ENCODE assay signal across 34 mouse cellular contexts in the genomic region with DNA sequence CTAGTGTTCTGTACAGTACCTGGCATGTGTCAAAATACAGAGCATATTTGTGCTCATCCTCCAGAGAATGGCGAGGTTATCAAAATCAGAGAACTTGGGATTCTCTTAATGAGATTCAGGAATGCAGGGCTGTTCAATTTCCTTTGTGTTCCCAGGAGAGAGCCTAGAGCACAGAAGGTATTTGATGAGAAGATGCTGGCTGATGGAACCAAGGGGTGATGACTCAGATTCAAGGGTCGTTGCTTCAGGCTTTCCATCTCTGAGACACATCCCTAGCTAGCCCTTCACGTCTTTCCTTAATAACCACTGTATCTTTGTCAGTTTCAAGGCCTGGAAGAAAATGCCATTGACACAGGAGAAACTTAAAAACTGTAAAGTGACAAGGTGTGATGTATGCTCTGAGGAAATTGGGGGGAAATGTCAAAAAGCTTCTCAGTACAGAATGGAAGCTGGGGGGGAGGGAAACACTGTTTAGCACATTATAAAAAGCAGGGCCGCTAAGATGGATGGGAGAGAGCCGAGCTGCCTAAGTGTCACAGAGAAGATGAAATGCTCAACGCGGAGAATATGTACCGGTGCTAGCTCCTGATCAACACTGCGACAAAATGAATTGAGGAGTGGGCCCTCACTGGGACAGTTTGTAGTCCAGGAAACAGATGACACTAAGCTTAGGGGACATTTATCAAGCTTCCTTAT. TPM values are rescaled to one million over a fixed set of nuclear protein-coding genes. Genes with fewer than 3 reads are reported as not detected.
DNase-seq lines count a peak whose midpoint lies in the region; ATAC-seq and TF ChIP-seq lines count a peak whose summit lies in the region.
"Had no signal": no experiment of that assay in that cellular context is flagged by ENCODE, and none has a peak within 500 bp of the region (broad histone marks: within the 10 kb centered on the region; RNA-seq: fewer than 3 reads in every experiment).

No protein-coding gene starts in this region.

- CTCF ChIA-PET in Patski (lab: Charles Lee): interaction anchor here (1.0 to 2.6 kb wide), 8 partner anchors 8 to 118 kb away, joined by 3 to 13 read pairs (median 4); no protein-coding TSS in a partner anchor

- H3K9me3 ChIP-seq in forebrain, postnatal 0 days (ENCODE audit: low read length): no peaks in the 10 kb centered on the region
- no peaks in the 10 kb centered on the region for H3K9me3 ChIP-seq in forebrain, embryonic 11.5 days (ENCODE audit: control insufficient read depth, low read length)
- H3K9me3 ChIP-seq in hindbrain, embryonic 16.5 days (ENCODE audit: control insufficient read depth, low read length): no peaks in the 10 kb centered on the region
- H3K9me3 ChIP-seq: G1E; heart, embryonic 13.5 days; intestine, embryonic 15.5 days; limb, embryonic 10.5 days; limb, embryonic 15.5 days; liver, embryonic 13.5 days; megakaryocyte, embryonic 14.5 days; midbrain, embryonic 15.5 days; neural tube, embryonic 13.5 days had no signal

- in situ Hi-C loops in Patski (cut with MboI; ENCODE audit: low pct_unique_long_range_greater_than_20kb): no loop called here

- no peaks in the 10 kb centered on the region for H3K27me3 ChIP-seq in forebrain, postnatal 0 days (ENCODE audit: insufficient read depth, low read length)
- H3K27me3 ChIP-seq in forebrain, embryonic 11.5 days (ENCODE audit: control insufficient read depth, insufficient read depth, low read length): no peaks in the 10 kb centered on the region
- H3K27me3 ChIP-seq in Patski: no peaks in the 10 kb centered on the region
- H3K27me3 ChIP-seq in hindbrain, embryonic 16.5 days (replicated peaks; ENCODE audit: control insufficient read depth, insufficient read depth, low read length): no peaks in the 10 kb centered on the region
- H3K27me3 ChIP-seq: heart, embryonic 13.5 days; intestine, embryonic 15.5 days; limb, embryonic 15.5 days; liver, embryonic 13.5 days; megakaryocyte, embryonic 14.5 days; midbrain, embryonic 15.5 days; neural tube, embryonic 13.5 days had no signal

- H3K4me1 ChIP-seq in forebrain, postnatal 0 days (ENCODE audit: insufficient read depth): no peaks in the 10 kb centered on the region
- no peaks in the 10 kb centered on the region for H3K4me1 ChIP-seq in forebrain, embryonic 11.5 days (replicated peaks; ENCODE audit: control insufficient read depth, insufficient read depth, low read length)
- H3K4me1 ChIP-seq in hindbrain, embryonic 16.5 days (ENCODE audit: control insufficient read depth, insufficient read depth, low read depth, low read length): no peaks in the 10 kb centered on the region; the same call in 1 of the 2 replicates
- H3K4me1 ChIP-seq: intestine, embryonic 15.5 days; limb, embryonic 10.5 days; limb, embryonic 15.5 days; liver, embryonic 13.5 days; megakaryocyte, embryonic 14.5 days; midbrain, embryonic 15.5 days had no signal

- POLR2A ChIA-PET in Patski (lab: Charles Lee): interaction anchor here (0.7 kb wide), 1 partner anchor 16 kb away, joined by 3 read pairs; no protein-coding TSS in a partner anchor

- peaks cover 30% of the 10 kb centered on the region for H3K36me3 ChIP-seq in forebrain, postnatal 0 days (ENCODE audit: insufficient read depth)
- H3K36me3 ChIP-seq in forebrain, embryonic 11.5 days (ENCODE audit: control insufficient read depth, insufficient read depth, low read length): no peaks in the 10 kb centered on the region
- peaks cover 22% of the 10 kb centered on the region for H3K36me3 ChIP-seq in hindbrain, embryonic 16.5 days (ENCODE audit: control insufficient read depth, insufficient read depth, low read length)
- H3K36me3 ChIP-seq: G1E; intestine, embryonic 15.5 days; limb, embryonic 10.5 days; limb, embryonic 15.5 days; liver, embryonic 13.5 days had no signal

- no peak overlapping the region for H3K4me2 ChIP-seq in forebrain, postnatal 0 days (ENCODE audit: low read depth)
- H3K4me2 ChIP-seq in forebrain, embryonic 11.5 days (ENCODE audit: low read depth, low read length, severe bottlenecking): no peak overlapping the region
- H3K4me2 ChIP-seq in hindbrain, embryonic 16.5 days (ENCODE audit: low read length): no peak overlapping the region
- H3K4me2 ChIP-seq: heart, embryonic 13.5 days; intestine, embryonic 15.5 days; limb, embryonic 15.5 days; liver, embryonic 13.5 days; midbrain, embryonic 15.5 days; neural tube, embryonic 13.5 days had no signal

- no peak overlapping the region for H3K27ac ChIP-seq in forebrain, postnatal 0 days (ENCODE audit: low read depth, low read length)
- no peak overlapping the region for H3K27ac ChIP-seq in forebrain, embryonic 11.5 days (ENCODE audit: low read depth, low read length)
- H3K27ac ChIP-seq in hindbrain, embryonic 16.5 days (ENCODE audit: low read depth, low read length): no peak overlapping the region
- H3K27ac ChIP-seq: heart, embryonic 13.5 days; intestine, embryonic 15.5 days; kidney, postnatal 0 days; limb, embryonic 10.5 days; limb, embryonic 15.5 days; liver, embryonic 13.5 days; midbrain, embryonic 15.5 days; neural tube, embryonic 13.5 days; stomach, postnatal 0 days had no signal

- 79% methylated on average over 9 of the region's 9 CpGs for WGBS in forebrain, postnatal 0 days
- 86% methylated on average over 9 of the region's 9 CpGs for WGBS in forebrain, embryonic 11.5 days
- 70% methylated on average over 9 of the region's 9 CpGs for WGBS in hindbrain, embryonic 16.5 days

- H3K9ac ChIP-seq in forebrain, postnatal 0 days: no peak overlapping the region
- no peak overlapping the region for H3K9ac ChIP-seq in forebrain, embryonic 11.5 days (ENCODE audit: low read length)
- no peak overlapping the region for H3K9ac ChIP-seq in hindbrain, embryonic 16.5 days (ENCODE audit: low read depth, low read length)
- H3K9ac ChIP-seq: heart, embryonic 13.5 days; intestine, embryonic 15.5 days; limb, embryonic 15.5 days; liver, embryonic 13.5 days; midbrain, embryonic 15.5 days; neural tube, embryonic 13.5 days had no signal

- peak; percentile 30; the same call in 1 of the 2 replicates for ATAC-seq in forebrain, postnatal 0 days
- ATAC-seq in forebrain, embryonic 11.5 days (replicated peaks; ENCODE audit: low FRiP score): no peak
- peak; percentile 74 for ATAC-seq in Patski
- peak; percentile 57; the same call in 1 of the 2 replicates for ATAC-seq in hindbrain, embryonic 16.5 days
- no peak for ATAC-seq in activated CD4-positive, CD25-positive, alpha-beta regulatory T cell, adult 4 months
- ATAC-seq: forebrain, embryonic 14.5 days; intestine, embryonic 15.5 days; lung, postnatal 0 days; midbrain, embryonic 15.5 days had no signal

- TF ChIP-seq CTCF in forebrain, postnatal 0 days (IDR thresholded peaks at IDR 0.05; ENCODE audit: low read depth): no peak
- TF ChIP-seq CTCF in Patski (IDR thresholded peaks at IDR 0.05): no peak

- DNase-seq in forebrain, postnatal 0 days: no peak
- no peak for DNase-seq in forebrain, embryonic 11.5 days (ENCODE audit: low spot score)
- DNase-seq in Patski (ENCODE audit: low read depth, low spot score): no peak
- peak; percentile 14 for DNase-seq in embryo, embryonic 11 days
- DNase-seq in neural tube, embryonic 10.5 days (ENCODE audit: extremely low spot score, low spot score): no peak
- DNase-seq: adrenal gland, postnatal 25 days; cerebellum, adult 9-10 months; cerebellum, postnatal 36 days; gastrocnemius, postnatal 10 days; heart, postnatal 10 days; layer of hippocampus, adult 9-11 months; liver, embryonic 13.5 days; lung, adult 18-20 months; lung, postnatal 4 days; right cerebral cortex, postnatal 4 days; thymus, adult 18-20 months; thymus, postnatal 36 days had no signal

- no peak overlapping the region for H3K4me3 ChIP-seq in forebrain, postnatal 0 days (ENCODE audit: low read depth, low read length)
- H3K4me3 ChIP-seq in forebrain, embryonic 11.5 days (ENCODE audit: low read depth, low read length): no peak overlapping the region
- no peak overlapping the region for H3K4me3 ChIP-seq in hindbrain, embryonic 16.5 days (ENCODE audit: low read length)
- H3K4me3 ChIP-seq: heart, embryonic 13.5 days; intestine, embryonic 15.5 days; limb, embryonic 10.5 days; limb, embryonic 15.5 days; liver, embryonic 13.5 days; megakaryocyte, embryonic 14.5 days; midbrain, embryonic 15.5 days; myocyte; neural tube, embryonic 13.5 days had no signal

RNA-seq across cellular contexts. Expression of gene Slc2a2, which starts 54.3 kb away (rescaled TPM):
- total RNA-seq in forebrain, postnatal 0 days (2014; rRNA removed): 0.08 TPM in 1 of 2 replicates, not detected in the other
- polyA plus RNA-seq in forebrain, postnatal 0 days (2015; fragmentation: Nextera tagmentation; extraction: Ambion mirVana): not detected in 2 replicates
- 0.12 TPM in 1 of 2 replicates, not detected in the other for polyA plus RNA-seq in forebrain, embryonic 11.5 days (2014; fragmentation: Nextera tagmentation; extraction: Ambion mirVana)
- polyA plus RNA-seq in Patski (2021): 3.1 TPM
- polyA plus RNA-seq in hindbrain, embryonic 16.5 days (2015; fragmentation: Nextera tagmentation; extraction: Ambion mirVana): 0.08 TPM in 1 of 2 replicates, not detected in the other
- under 1 TPM in 1 of 2 experiments, not detected in 1; 0.69 TPM for polyA plus RNA-seq in activated CD4-positive, CD25-positive, alpha-beta regulatory T cell, adult 4 months (2017; shearing (Covaris generic))
- total RNA-seq: adrenal gland, postnatal 25 days; left cerebral cortex, postnatal 10 days had no signal
- polyA plus RNA-seq: embryonic facial prominence, embryonic 11.5 days; forebrain, embryonic 14.5 days; limb, embryonic 10.5 days; myocyte had no signal

Comparison
In these comparisons a context has a peak if more than half of its experiments do, and no peak if none do; other contexts are left out.
1. ATAC-seq: peak in forebrain, postnatal 0 days (single experiment), Patski (single experiment) and hindbrain, embryonic 16.5 days (single experiment); none in forebrain, embryonic 11.5 days (single experiment) and activated CD4-positive, CD25-positive, alpha-beta regulatory T cell, adult 4 months (single experiment).